ENCODE assay signal across 7 mouse cellular contexts in the genomic region with DNA sequence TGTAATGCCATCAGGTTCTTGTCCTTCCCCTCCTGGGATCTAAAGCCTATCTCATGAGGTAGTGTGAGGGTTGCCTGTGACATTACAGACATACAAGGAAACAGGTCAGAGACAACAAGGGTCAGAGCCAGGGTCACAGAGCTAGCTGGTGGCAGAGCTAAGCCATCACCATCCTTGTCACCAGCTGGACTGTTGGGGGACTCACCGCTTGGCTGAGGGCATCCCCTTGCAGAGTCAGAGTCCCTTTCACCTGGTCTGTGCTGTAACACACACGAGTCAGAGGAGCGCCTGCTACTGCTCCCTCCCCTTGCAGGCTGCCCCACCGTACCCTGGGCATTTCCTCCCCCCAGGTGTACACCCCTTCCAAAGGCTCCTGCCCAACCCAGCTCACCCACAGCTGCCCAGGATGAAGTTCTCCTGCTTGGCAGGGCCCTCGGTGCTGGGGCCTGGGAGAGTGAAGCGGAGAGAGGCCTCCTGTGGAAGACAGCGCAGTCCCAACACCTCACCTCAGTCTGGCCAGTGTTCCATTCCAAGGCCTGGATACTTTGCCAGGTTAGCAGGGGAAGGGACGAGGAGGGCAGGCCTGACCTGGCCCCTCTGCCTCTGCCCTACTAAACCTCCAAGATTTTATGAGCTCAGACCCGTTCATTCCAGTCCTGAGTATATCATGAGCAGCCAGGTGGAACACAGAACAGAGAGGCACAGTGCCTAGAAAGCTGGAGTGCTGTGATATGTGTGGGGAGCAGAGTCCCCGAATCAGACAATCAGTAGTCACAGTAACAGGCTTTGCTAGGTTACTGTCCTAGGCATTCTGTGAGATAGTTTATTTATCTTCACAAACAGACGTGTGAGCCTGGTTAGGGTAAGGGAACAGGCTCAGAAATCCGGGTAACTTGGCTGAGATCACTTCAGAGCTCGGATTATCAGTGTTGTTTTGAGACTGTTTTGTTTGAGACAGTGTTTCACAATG. TPM values are rescaled to one million over a fixed set of nuclear protein-coding genes. Genes with fewer than 3 reads are reported as not detected.
DNase-seq lines count a peak whose midpoint lies in the region; ATAC-seq and TF ChIP-seq lines count a peak whose summit lies in the region.

No protein-coding gene starts in this region.

- H3K27ac ChIP-seq in cortical plate, adult 2 months (ENCODE audit: insufficient read depth, low read length), result 0 out of 2 replicates have a peak overlapping the region, but pooled peaks have one; percentile 1
- 0 out of 2 replicates have a peak overlapping the region, but pooled peaks have one; percentile 51 for H3K27ac ChIP-seq in intestine, embryonic 14.5 days (ENCODE audit: low read depth)
- H3K27ac ChIP-seq in liver, embryonic 15.5 days (replicated peaks), result peak overlapping the region; percentile 58
- no peak overlapping the region for H3K27ac ChIP-seq in thymus, adult 2 months (ENCODE audit: control insufficient read depth, insufficient read depth, low read length)

- H3K4me2 ChIP-seq in intestine, embryonic 14.5 days (ENCODE audit: low read length), result peak overlapping the region; percentile 67
- peak overlapping the region; percentile 94 for H3K4me2 ChIP-seq in liver, embryonic 15.5 days

- peak overlapping the region; percentile 90 for H3K4me3 ChIP-seq in cortical plate, adult 2 months (ENCODE audit: insufficient read depth, low read length)
- peak overlapping the region; percentile 73 for H3K4me3 ChIP-seq in intestine, embryonic 14.5 days (ENCODE audit: low read depth, low read length)
- H3K4me3 ChIP-seq in liver, embryonic 15.5 days (replicated peaks), result peak overlapping the region; percentile 72
- H3K4me3 ChIP-seq in thymus, adult 2 months (ENCODE audit: control insufficient read depth, insufficient read depth, low read length), result no peak overlapping the region

- H3K9ac ChIP-seq in intestine, embryonic 14.5 days (ENCODE audit: low read length), result peak overlapping the region; percentile 67
- H3K9ac ChIP-seq in liver, embryonic 15.5 days, result peak overlapping the region; percentile 65

- 44% methylated on average over 13 of the region's 13 CpGs for WGBS in intestine, embryonic 14.5 days
- WGBS in liver, embryonic 15.5 days (ENCODE audit: insufficient replicate concordance), result 39% methylated on average over 13 of the region's 13 CpGs
- WGBS in thymus, adult 2 months, result 74% methylated on average over 13 of the region's 13 CpGs

- no peak for TF ChIP-seq CTCF in cortical plate, adult 2 months (IDR thresholded peaks at IDR 0.05; ENCODE audit: extremely low read depth, insufficient read depth, low read length)
- no peak for TF ChIP-seq CTCF in thymus, adult 2 months (IDR thresholded peaks at IDR 0.05; ENCODE audit: borderline replicate concordance, control insufficient read depth, extremely low read depth, insufficient read depth, low read length, poor library complexity)

- DNase-seq in spleen, postnatal 36 days (ENCODE audit: low spot score in 2 of 2), result peak; percentile 9 to 29
- no peak for DNase-seq in spleen, adult 12 weeks (ENCODE audit: low spot score)
- no peak for DNase-seq in intestine, embryonic 14.5 days (ENCODE audit: low spot score)
- no peak for DNase-seq in thymus, adult 2 months
- DNase-seq in thymus, postnatal 0 days (ENCODE audit: low spot score), result no peak

- no peak for ATAC-seq in intestine, embryonic 14.5 days (replicated peaks; ENCODE audit: low FRiP score, low TSS enrichment, low read depth)
- ATAC-seq in liver, embryonic 15.5 days (ENCODE audit: insufficient read depth), result peak; percentile 42

- TF ChIP-seq POLR2A in cortical plate, adult 2 months (IDR thresholded peaks at IDR 0.05; ENCODE audit: extremely low read depth, insufficient read depth, low read length), result no peak
- no peak for TF ChIP-seq POLR2A in thymus, adult 2 months (IDR thresholded peaks at IDR 0.05; ENCODE audit: control insufficient read depth, extremely low read depth, insufficient read depth, low read length, poor library complexity)

- peaks cover 5% of the 10 kb centered on the region; the same call in 1 of the 2 replicates for H3K4me1 ChIP-seq in cortical plate, adult 2 months (ENCODE audit: control insufficient read depth, insufficient read depth, low read length)
- peaks cover 10% of the 10 kb centered on the region for H3K4me1 ChIP-seq in intestine, embryonic 14.5 days (replicated peaks; ENCODE audit: control insufficient read depth, insufficient read depth, low read length)
- H3K4me1 ChIP-seq in liver, embryonic 15.5 days (replicated peaks), result peaks cover 52% of the 10 kb centered on the region
- H3K4me1 ChIP-seq in thymus, adult 2 months (replicated peaks; ENCODE audit: control insufficient read depth, insufficient read depth, low read length), result 0 out of 2 replicates have a peak, but pooled peaks cover 2% of the 10 kb centered on the region

- no peaks in the 10 kb centered on the region for H3K9me3 ChIP-seq in intestine, embryonic 14.5 days (ENCODE audit: control insufficient read depth, low read length)
- H3K9me3 ChIP-seq in liver, embryonic 15.5 days (replicated peaks), result no peaks in the 10 kb centered on the region

- H3K36me3 ChIP-seq in intestine, embryonic 14.5 days (ENCODE audit: control insufficient read depth, insufficient read depth, low read length), result peaks cover 42% of the 10 kb centered on the region
- peaks cover 36% of the 10 kb centered on the region for H3K36me3 ChIP-seq in liver, embryonic 15.5 days (replicated peaks)
- peaks cover 12% of the 10 kb centered on the region for H3K36me3 ChIP-seq in thymus, adult 2 months (ENCODE audit: control insufficient read depth, insufficient read depth, low read length)

- H3K27me3 ChIP-seq in intestine, embryonic 14.5 days (replicated peaks; ENCODE audit: control insufficient read depth, insufficient read depth, low read length), result no peaks in the 10 kb centered on the region
- peaks cover 10% of the 10 kb centered on the region; the same call in 1 of the 2 replicates for H3K27me3 ChIP-seq in liver, embryonic 15.5 days
- no peaks in the 10 kb centered on the region for H3K27me3 ChIP-seq in thymus, adult 2 months (ENCODE audit: control insufficient read depth, insufficient read depth, low read length)

RNA-seq across cellular contexts. Expression of a gene that starts 1.0 kb away (rescaled TPM):
- polyA plus RNA-seq in cortical plate, adult 2 months (2012; rRNA removed), result 300 and 341 TPM in 2 replicates
- 57.0 and 59.3 TPM in 2 replicates for polyA plus RNA-seq in intestine, embryonic 14.5 days (2014; fragmentation: Nextera tagmentation; extraction: Ambion mirVana)
- 65.2 and 78.7 TPM in 2 replicates for polyA plus RNA-seq in liver, embryonic 15.5 days (2015; fragmentation: Nextera tagmentation; extraction: Ambion mirVana)
- 117 and 142 TPM in 2 replicates for polyA plus RNA-seq in thymus, adult 2 months (2012; rRNA removed)
- 35.1 TPM in 2 replicates for polyA plus RNA-seq in thymus, postnatal 0 days (2015; fragmentation: Nextera tagmentation; extraction: Ambion mirVana)

RNA-seq across cellular contexts. Expression of a gene that starts 5.2 kb away (rescaled TPM):
- 3.1 TPM in 1 of 2 replicates, not detected in the other for polyA plus RNA-seq in cortical plate, adult 2 months (2012; rRNA removed)
- 42.6 and 57.4 TPM in 2 replicates for polyA plus RNA-seq in intestine, embryonic 14.5 days (2014; fragmentation: Nextera tagmentation; extraction: Ambion mirVana)
- 7.5 and 9.1 TPM in 2 replicates for polyA plus RNA-seq in liver, embryonic 15.5 days (2015; fragmentation: Nextera tagmentation; extraction: Ambion mirVana)
- polyA plus RNA-seq in thymus, adult 2 months (2012; rRNA removed), result 3.4 and 4.6 TPM in 2 replicates
- polyA plus RNA-seq in thymus, postnatal 0 days (2015; fragmentation: Nextera tagmentation; extraction: Ambion mirVana), result 6.4 and 11.7 TPM in 2 replicates

RNA-seq across cellular contexts. Expression of a gene that starts 14.7 kb away (rescaled TPM):
- not detected in 2 replicates for polyA plus RNA-seq in cortical plate, adult 2 months (2012; rRNA removed)
- polyA plus RNA-seq in intestine, embryonic 14.5 days (2014; fragmentation: Nextera tagmentation; extraction: Ambion mirVana), result 0.24 TPM in 1 of 2 replicates, not detected in the other
- polyA plus RNA-seq in liver, embryonic 15.5 days (2015; fragmentation: Nextera tagmentation; extraction: Ambion mirVana), result not detected in 2 replicates
- 0.15 and 0.44 TPM in 2 replicates for polyA plus RNA-seq in thymus, adult 2 months (2012; rRNA removed)
- 0.05 and 0.14 TPM in 2 replicates for polyA plus RNA-seq in thymus, postnatal 0 days (2015; fragmentation: Nextera tagmentation; extraction: Ambion mirVana)

RNA-seq across cellular contexts. Expression of a gene that starts 37.3 kb away (rescaled TPM):
- 146 and 157 TPM in 2 replicates for polyA plus RNA-seq in cortical plate, adult 2 months (2012; rRNA removed)
- 93.9 and 101 TPM in 2 replicates for polyA plus RNA-seq in intestine, embryonic 14.5 days (2014; fragmentation: Nextera tagmentation; extraction: Ambion mirVana)
- 41.6 and 46.0 TPM in 2 replicates for polyA plus RNA-seq in liver, embryonic 15.5 days (2015; fragmentation: Nextera tagmentation; extraction: Ambion mirVana)
- polyA plus RNA-seq in thymus, adult 2 months (2012; rRNA removed), result 103 and 105 TPM in 2 replicates
- polyA plus RNA-seq in thymus, postnatal 0 days (2015; fragmentation: Nextera tagmentation; extraction: Ambion mirVana), result 109 and 110 TPM in 2 replicates

RNA-seq across cellular contexts. Expression of a gene that starts 37.5 kb away (rescaled TPM):
- 30.3 and 30.4 TPM in 2 replicates for polyA plus RNA-seq in cortical plate, adult 2 months (2012; rRNA removed)
- 22.4 and 22.6 TPM in 2 replicates for polyA plus RNA-seq in intestine, embryonic 14.5 days (2014; fragmentation: Nextera tagmentation; extraction: Ambion mirVana)
- 8.5 and 9.5 TPM in 2 replicates for polyA plus RNA-seq in liver, embryonic 15.5 days (2015; fragmentation: Nextera tagmentation; extraction: Ambion mirVana)
- polyA plus RNA-seq in thymus, adult 2 months (2012; rRNA removed), result 106 and 110 TPM in 2 replicates
- 25.5 and 33.0 TPM in 2 replicates for polyA plus RNA-seq in thymus, postnatal 0 days (2015; fragmentation: Nextera tagmentation; extraction: Ambion mirVana)

Comparison
In these comparisons a context has a peak if more than half of its experiments do, and no peak if none do; other contexts are left out.
1. DNase-seq: peak in spleen, postnatal 36 days (2 of 2); none in spleen, adult 12 weeks (single experiment), intestine, embryonic 14.5 days (single experiment), thymus, adult 2 months (single experiment) and thymus, postnatal 0 days (single experiment).